Mouse (Mus musculus): ENCODE measurements around the gene Adcy7.

Gene Adcy7

DNA sequence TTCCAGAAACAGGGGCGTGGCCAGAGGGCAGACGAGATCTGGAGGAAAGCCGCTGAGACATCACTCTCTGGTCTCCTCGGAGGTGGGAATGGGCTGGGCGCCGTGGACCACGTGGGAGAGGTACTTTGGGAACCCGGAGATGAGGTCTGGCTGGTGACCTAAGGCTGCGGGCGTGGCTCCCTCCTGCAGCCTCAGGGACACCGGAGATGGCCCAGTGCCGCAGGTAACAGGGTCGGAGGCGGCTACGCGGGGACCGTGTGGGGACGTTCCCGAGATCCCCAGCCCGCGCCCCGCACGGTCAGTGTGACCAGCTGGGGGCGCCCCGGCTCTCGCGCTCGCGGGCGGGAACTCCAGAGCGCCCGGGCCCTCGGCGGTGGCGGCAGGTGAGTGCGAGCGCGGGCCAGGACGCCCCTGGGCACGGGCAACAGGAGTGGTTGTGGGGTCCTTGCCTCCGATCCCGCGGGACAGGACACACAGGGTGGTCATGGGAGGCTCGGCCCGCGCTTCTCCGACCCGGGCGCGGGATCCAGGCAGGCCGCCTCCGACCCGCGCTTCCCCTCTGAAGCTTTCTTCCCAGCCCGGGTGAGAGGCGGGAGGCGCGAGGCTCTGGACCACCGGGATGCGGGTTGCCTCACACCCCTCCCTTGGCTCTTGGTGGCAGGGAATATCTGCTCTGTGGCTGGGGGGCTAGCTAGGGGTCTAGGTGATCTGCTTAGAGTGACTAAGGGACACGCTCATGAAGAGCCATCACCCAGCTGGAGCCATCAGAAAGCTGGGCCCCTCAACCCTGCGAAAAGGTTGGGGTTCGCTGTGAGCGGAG lies at the start of gene Adcy7:
TSS of gene Adcy7 (plus strand) at position 173 of the 820 bp plus-strand sequence.
- peak; percentile 77 for DNase-seq (ENCODE audit: low read depth, low spot score)

GRCm38 (mm10) chr8:88225358-88225757 lies 46.8 kb upstream of the Adcy7 start:
- DNase-seq (ENCODE audit: low read depth, low spot score): no peak

- no peak for DNase-seq (ENCODE audit: low read depth, low spot score)
These were observed 44.4 kb upstream of the Adcy7 start for GRCm38 (mm10) chr8:88227851-88228250.

GRCm38 (mm10) chr8:88228286-88228685 lies 43.9 kb upstream of the Adcy7 start:
- no peak for DNase-seq (ENCODE audit: low read depth, low spot score)

GRCm38 (mm10) chr8:88228800-88229199 lies 43.4 kb upstream of the Adcy7 start:
- no peak for DNase-seq (ENCODE audit: low read depth, low spot score)

DNA sequence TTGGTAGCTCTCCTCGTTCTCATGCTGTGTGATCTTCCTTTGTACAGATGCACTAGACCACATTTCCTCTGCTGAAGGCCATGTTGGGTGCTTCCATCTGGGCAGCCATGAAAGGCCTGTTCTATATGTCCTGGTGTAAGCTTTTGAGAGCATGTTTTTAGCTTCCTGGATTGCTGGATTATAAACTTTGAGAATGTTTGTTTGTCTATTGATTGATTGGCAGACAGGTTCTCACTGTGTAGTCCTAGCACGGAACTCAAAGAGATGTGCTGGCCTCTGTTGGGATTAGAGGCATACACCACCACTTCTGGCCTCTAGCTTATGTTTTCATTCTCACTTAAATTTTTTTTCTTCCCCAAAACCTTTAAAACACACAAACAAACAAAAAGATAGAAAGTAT lies 35.5 kb upstream of the Adcy7 start:
- DNase-seq (ENCODE audit: low read depth, low spot score): no peak

DNA sequence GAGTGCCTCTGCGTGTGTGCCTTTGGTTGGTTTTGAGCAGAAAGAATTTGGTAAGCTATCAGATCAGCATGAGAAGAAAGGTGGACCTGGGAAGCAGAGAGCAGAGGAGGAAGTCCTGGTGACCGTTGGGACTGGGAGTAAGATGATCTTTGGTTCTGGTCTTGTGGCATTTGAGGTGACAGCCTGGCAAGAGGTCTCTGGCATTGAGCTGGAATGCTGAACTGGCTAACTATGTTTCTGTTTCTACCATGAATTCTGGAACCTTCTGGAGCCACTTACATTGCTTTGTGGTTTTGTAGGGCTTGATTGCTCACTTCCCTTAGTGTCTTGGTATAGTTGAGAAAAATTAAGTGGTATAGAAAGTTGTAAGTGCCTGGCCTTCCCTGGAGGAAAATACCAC lies 34.6 kb upstream of the Adcy7 start:
- DNase-seq (ENCODE audit: low read depth, low spot score): no peak

GRCm38 (mm10) chr8:88239277-88239676 lies 32.9 kb upstream of the Adcy7 start:
- no peak for DNase-seq (ENCODE audit: low read depth, low spot score)

DNA sequence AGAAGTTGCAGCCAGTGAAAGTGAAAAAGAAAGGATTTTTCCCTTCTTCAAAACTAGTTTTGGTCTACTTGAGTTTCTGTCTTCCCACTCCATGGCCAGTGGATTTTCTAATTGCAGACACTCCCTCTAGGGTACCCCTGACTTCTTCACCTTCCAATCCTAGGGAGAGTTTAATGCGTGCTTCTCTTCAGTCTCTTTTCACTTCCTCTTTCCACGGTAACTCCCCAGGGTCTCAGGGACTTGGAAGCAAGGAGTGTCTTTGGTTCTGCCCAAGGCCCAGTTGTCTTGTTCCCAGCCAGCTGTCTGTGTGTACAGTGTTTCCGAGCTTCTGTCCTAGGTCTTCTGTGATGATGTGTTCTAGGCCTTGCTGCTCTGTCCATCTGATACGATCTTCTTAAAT lies 30.3 kb upstream of the Adcy7 start:
- DNase-seq (ENCODE audit: low read depth, low spot score): no peak

- peak; percentile 76 for DNase-seq (ENCODE audit: low read depth, low spot score)
These were observed 27.9 kb upstream of the Adcy7 start for GRCm38 (mm10) chr8:88244298-88244697.

GRCm38 (mm10) chr8:88252791-88253190 lies 19.4 kb upstream of the Adcy7 start:
- DNase-seq (ENCODE audit: low read depth, low spot score): peak; percentile 47

GRCm38 (mm10) chr8:88254957-88255356 lies 17.2 kb upstream of the Adcy7 start:
- no peak for DNase-seq (ENCODE audit: low read depth, low spot score)

GRCm38 (mm10) chr8:88258024-88258423 lies 14.2 kb upstream of the Adcy7 start:
- DNase-seq (ENCODE audit: low read depth, low spot score): no peak

DNA sequence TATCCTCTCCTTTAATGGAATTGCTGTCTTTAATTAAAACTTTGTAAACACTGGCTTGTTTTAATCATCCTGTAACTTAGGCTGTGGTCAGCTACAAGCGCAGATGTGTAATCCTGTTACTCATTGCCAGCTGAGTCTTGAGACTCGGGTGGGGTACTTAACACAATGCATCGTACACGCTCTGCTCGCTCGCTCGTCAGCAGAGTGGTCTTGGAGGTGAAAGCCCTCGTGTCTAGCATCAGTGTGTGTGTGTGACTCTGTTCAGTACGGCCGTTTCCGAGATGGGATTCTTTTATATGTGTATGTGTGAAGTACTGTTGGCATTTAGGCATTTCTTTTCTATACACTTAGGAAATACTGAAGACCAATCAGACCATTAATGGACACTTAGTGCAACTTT lies 13.7 kb upstream of the Adcy7 start:
- DNase-seq (ENCODE audit: low read depth, low spot score): no peak

GRCm38 (mm10) chr8:88260466-88260980 lies 11.7 kb upstream of the Adcy7 start:
- no peak for DNase-seq (ENCODE audit: low read depth, low spot score)

DNA sequence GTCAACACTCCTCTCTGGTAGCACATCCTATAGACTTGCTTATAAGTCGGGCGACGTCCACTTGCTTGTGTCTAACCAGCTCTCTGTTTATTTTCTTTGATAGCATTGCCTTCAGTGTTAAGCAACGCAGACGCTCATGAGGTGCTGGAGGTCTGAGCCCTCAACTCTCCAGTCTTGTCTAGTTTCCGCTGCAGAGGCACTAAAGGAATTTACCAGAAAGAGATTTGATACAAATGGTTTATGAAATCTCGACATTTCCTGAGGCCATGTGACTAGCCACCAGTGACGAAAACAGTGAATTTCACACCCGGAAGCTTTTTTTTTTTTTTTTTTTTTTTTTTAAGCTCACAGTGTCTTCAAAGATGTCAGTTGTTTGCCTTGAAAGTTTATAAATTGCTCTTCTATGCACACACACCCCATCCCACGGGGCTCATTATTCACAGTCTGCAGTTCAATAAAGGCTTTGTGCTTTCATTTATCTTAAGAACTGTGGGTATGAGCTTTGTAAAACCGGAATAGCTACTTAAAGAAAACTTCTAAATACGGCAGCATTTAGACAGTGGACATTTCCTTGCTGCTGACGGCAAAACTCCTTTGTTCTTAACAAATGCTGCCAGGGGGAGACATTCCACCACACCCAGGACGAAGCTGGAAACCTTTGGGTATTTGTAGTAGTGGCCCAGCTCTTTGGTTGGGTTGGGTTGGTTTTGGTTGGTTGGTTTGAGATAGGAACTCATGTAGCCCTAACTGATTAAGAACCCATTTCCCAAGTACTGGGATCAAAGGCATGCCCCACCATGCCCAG lies 9.2 kb upstream of the Adcy7 start:
- DNase-seq (ENCODE audit: low read depth, low spot score): no peak

GRCm38 (mm10) chr8:88265511-88265910 lies 6.7 kb upstream of the Adcy7 start:
- no peak for DNase-seq (ENCODE audit: low read depth, low spot score)

- peak; percentile 88 for DNase-seq (ENCODE audit: low read depth, low spot score)
These were observed 5.9 kb upstream of the Adcy7 start for GRCm38 (mm10) chr8:88266170-88266800.

DNA sequence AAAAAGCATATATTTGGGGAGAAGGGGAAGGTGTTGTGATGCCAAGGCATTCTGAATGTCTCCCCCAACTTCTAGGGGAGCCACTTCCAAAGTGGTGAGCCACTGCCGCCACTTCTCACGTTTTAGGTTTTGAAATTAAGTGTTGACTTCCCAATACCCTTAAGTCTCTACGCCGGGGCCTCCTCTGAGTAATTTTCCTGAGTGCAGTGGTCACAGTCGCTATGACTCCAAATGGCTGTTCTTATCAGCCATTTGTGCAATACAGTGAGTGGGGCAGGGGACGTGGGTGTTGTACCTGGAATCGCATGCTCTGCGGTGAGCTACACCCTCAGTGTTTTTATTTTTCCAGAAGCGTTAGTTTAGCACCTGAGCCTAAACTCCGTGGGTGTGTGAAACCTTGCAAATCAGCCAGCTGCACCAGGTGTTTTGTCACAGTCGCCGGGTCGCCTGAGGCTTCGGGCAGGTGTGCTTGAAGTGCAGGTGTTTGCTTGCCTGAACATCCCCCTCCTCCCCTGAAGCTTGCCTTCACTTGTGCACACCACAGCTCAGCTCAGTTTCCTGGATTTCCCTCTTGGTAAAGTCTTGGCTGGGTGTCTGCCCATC lies 5.3 kb upstream of the Adcy7 start:
- DNase-seq (ENCODE audit: low read depth, low spot score): no peak

DNA sequence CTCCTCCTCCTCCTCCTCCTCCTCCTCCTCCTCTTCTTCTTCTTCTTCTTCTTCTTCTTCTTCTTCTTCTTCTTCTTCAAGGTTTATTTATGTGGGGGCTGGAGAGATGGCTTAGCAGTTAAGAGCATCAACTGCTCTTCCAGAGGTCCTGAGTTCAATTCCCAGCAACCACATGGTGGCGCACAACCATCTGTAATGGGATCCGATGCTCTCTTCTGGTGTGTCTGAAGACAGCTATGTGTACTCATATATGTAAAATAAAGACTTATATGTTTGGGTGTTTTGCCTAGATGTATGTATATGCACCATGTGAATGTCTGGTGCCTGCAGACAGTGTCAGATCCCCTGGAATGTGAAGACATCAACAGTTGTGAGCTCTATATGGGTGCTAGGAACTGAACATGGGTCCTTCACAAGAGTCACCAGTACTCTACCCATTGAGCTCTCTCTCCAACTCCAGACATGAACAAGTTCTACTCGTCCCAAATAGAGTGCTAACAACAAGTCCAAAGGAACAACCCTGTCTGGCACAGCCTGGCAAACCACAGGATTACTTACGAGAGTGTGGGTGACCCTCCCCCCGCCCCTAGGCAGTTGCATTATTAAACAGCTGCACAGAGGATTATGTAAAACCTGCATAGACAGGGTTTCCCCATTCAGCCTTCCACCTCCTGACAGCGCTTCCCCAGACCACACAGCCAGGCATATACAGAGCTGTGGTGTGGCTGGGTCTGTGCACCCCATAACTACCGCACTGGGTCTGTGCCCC lies 2.9 kb upstream of the Adcy7 start:
- DNase-seq (ENCODE audit: low read depth, low spot score): peak; percentile 35

GRCm38 (mm10) chr8:88270086-88270485 lies 2.1 kb upstream of the Adcy7 start:
- DNase-seq (ENCODE audit: low read depth, low spot score): peak; percentile 35

Data from CD4-positive, CD25-positive, alpha-beta regulatory T cell, adult 2 months (primary cell).